8 mouse cellular contexts compared by ENCODE assay signal in the genomic region with DNA sequence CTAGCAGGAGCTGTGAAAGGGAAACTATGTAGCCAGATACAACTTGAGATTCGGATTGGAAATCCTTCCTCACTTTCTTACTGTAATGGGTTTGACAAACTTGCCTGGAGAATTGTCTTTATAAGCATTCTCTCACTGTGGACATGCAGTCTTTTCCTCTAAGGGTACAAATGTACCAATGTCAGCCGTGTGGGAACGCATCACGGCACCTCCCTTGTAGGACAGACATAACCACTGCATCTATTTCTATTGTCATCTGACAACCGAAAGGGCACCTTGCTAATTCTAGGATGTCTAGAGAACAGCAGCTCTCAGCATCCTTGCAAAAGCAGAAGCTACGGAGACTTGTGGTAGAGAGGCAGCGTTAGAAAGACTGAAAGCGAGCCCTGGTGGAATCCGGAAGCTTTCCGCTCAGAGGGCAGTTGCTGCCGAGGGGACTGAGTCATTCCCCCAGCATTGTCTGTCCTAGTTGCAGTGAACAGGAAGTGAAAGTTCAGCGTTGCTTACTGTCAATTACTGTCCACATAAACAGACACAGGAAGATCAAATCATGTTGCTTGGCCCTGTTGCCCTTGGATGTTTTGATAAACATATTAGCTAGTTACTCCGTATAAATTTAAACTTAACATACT.
DNase-seq lines count a peak whose midpoint lies in the region; ATAC-seq and TF ChIP-seq lines count a peak whose summit lies in the region.

No protein-coding gene starts in this region.

- no peak for TF ChIP-seq CTCF in lung, adult 2 months (IDR thresholded peaks at IDR 0.05; ENCODE audit: insufficient read depth, low read length)

- no peaks in the 10 kb centered on the region for H3K36me3 ChIP-seq in kidney, embryonic 15.5 days

- H3K9me3 ChIP-seq in kidney, embryonic 15.5 days (replicated peaks) = no peaks in the 10 kb centered on the region

- H3K4me1 ChIP-seq in kidney, embryonic 15.5 days = peaks cover 9% of the 10 kb centered on the region
- 0 out of 2 replicates have a peak, but pooled peaks cover 2% of the 10 kb centered on the region for H3K4me1 ChIP-seq in lung, adult 2 months (ENCODE audit: control insufficient read depth, insufficient read depth, low read length)

- ATAC-seq in kidney, embryonic 15.5 days (replicated peaks; ENCODE audit: low FRiP score) = peak; percentile 81

- DNase-seq in layer of hippocampus, adult 11-12 months (ENCODE audit: low spot score) = peak; percentile 35
- no peak for DNase-seq in layer of hippocampus, adult 8-10 months (ENCODE audit: low spot score in 2 of 2)
- peak; percentile 57 for DNase-seq in embryo, embryonic 10.5 days (ENCODE audit: low spot score)
- peak; percentile 64 to 71 for DNase-seq in heart, adult 9 months (ENCODE audit: low spot score in 2 of 2)
- peak; percentile 20 for DNase-seq in lung, adult 2 months
- DNase-seq in retina, embryonic 14.5 days (ENCODE audit: low spot score) = peak; percentile 5
- peak; percentile 36 for DNase-seq in urinary bladder, postnatal 25 days (ENCODE audit: low spot score)

- H3K27me3 ChIP-seq in kidney, embryonic 15.5 days = no peaks in the 10 kb centered on the region

- no peak for TF ChIP-seq POLR2A in lung, adult 2 months (IDR thresholded peaks at IDR 0.05; ENCODE audit: borderline replicate concordance, extremely low read depth, low read depth, low read length)

- peak overlapping the region; percentile 47 for H3K4me2 ChIP-seq in kidney, embryonic 15.5 days

- peak overlapping the region; percentile 84 for H3K27ac ChIP-seq in kidney, embryonic 15.5 days

- 32% methylated on average over 13 of the region's 13 CpGs for WGBS in kidney, embryonic 15.5 days
- WGBS in lung, adult 2 months = 21% methylated on average over 13 of the region's 13 CpGs

- H3K9ac ChIP-seq in kidney, embryonic 15.5 days = no peak overlapping the region

- H3K4me3 ChIP-seq in kidney, embryonic 15.5 days (replicated peaks) = 0 out of 2 replicates have a peak overlapping the region, but pooled peaks have one; percentile 8
- peak overlapping the region; percentile 55 for H3K4me3 ChIP-seq in lung, adult 2 months (replicated peaks; ENCODE audit: extremely low read depth, low read depth, low read length)

Comparison
In these comparisons a context has a peak if more than half of its experiments do, and no peak if none do; other contexts are left out.
1. DNase-seq: peak in layer of hippocampus, adult 11-12 months (single experiment), embryo, embryonic 10.5 days (single experiment), heart, adult 9 months (2 of 2), lung, adult 2 months (single experiment), retina, embryonic 14.5 days (single experiment) and urinary bladder, postnatal 25 days (single experiment); none in layer of hippocampus, adult 8-10 months (0 of 2).